Mouse (Mus musculus): Measurements from ENCODE around the gene Tbc1d14. TPM values are rescaled to one million over a fixed set of nuclear protein-coding genes. Genes with fewer than 3 reads are reported as not detected.
A peak's percentile ranks its signal among the peaks of the same experiment; 100 is the strongest.

Gene Tbc1d14
- polyA plus RNA-seq, 1 experiment, result 50.0 TPM

DNA sequence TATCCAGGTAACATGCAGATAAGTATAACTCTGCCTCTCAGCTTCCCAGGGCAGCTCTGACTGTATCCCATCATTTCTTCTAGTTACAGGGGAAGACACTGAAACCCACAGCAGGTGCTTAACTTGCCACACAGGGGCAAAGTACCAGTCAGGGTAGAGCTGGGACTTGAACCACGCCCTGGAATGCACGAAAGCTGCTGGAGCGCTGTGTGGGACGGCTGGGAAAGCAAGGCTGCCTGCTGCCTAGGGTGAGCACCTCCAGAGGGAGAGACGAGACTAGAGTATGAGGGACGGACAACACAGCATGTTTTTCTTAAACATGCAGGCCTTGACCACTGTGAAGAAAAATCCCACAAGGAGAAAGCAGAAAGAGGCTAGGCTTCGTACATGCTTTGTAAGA is 87.8 kb downstream of the Tbc1d14 start:
- no peak for DNase-seq
- H3K4me3 ChIP-seq (ENCODE audit: insufficient read depth, low read depth, low read length), result no peak overlapping the region
- TF ChIP-seq CTCF (conservative IDR thresholded peaks at IDR 0.05; ENCODE audit: insufficient read depth, insufficient read length, low read depth, low read length), result no peak
- no peak for TF ChIP-seq POLR2A (IDR thresholded peaks at IDR 0.05; ENCODE audit: low read depth, low read length)
- 80% methylated on average over 7 of the region's 7 CpGs for WGBS
- H3K36me3 ChIP-seq (ENCODE audit: control insufficient read depth, insufficient read depth, low read length), result peaks cover 7% of the 10 kb centered on the region; the same call in 1 of the 2 replicates
- no peak overlapping the region for H3K27ac ChIP-seq (ENCODE audit: insufficient read depth, low read depth, low read length)
- H3K27me3 ChIP-seq (replicated peaks; ENCODE audit: control insufficient read depth, insufficient read depth, low read length), result no peaks in the 10 kb centered on the region
- H3K4me1 ChIP-seq (ENCODE audit: control insufficient read depth, insufficient read depth, low read length), result peaks cover 9% of the 10 kb centered on the region; the same call in 1 of the 2 replicates

DNA sequence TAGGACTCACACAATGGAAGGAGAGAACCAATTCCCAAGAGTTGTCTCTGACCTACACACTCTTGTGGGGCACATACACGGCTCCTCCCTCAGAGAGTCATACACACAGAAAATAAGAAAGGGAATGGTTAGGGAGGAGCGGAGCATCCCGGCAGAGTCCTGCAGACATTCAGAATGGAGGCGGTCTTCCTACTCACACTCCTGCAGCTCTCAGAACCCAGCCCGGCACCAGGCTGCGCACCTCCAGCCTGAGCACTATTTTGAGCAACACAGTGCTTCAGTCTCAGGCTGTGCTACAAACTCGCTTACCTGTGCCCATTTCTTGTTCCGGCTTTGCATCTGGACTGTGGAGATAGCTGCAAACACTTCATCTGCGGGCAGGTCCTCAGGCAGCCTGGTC is 98.4 kb downstream of the Tbc1d14 start:
- H3K27ac ChIP-seq (ENCODE audit: insufficient read depth, low read depth, low read length), result no peak overlapping the region
- no peaks in the 10 kb centered on the region for H3K4me1 ChIP-seq (ENCODE audit: control insufficient read depth, insufficient read depth, low read length)
- no peak for TF ChIP-seq POLR2A (IDR thresholded peaks at IDR 0.05; ENCODE audit: low read depth, low read length)
- no peak for TF ChIP-seq CTCF (conservative IDR thresholded peaks at IDR 0.05; ENCODE audit: insufficient read depth, insufficient read length, low read depth, low read length)
- H3K4me3 ChIP-seq (ENCODE audit: insufficient read depth, low read depth, low read length), result no peak overlapping the region
- no peaks in the 10 kb centered on the region; the same call in 1 of the 2 replicates for H3K36me3 ChIP-seq (ENCODE audit: control insufficient read depth, insufficient read depth, low read length)
- WGBS, result 96% methylated on average over 9 of the region's 9 CpGs
- no peaks in the 10 kb centered on the region for H3K27me3 ChIP-seq (replicated peaks; ENCODE audit: control insufficient read depth, insufficient read depth, low read length)
- no peak for DNase-seq

DNA sequence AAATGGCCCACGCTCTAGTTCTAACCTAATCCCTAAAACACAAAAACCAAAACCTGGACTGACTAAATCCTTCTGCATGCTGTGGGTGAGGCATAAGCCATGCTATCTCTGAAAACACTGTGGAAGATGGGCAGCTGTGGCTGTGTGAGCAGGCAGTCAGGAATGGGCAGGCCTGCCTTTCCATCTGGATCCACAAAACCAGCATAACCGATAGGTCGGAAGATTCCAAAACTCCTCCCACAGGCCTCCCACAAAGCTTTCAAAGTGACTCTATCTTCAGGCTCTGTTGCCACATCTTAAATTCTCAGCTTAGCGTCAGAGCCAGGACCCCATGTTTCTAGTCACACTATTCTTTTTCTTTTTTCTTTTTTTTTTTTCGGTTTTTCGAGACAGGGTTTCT is 99.2 kb downstream of the Tbc1d14 start:
- no peak overlapping the region for H3K4me3 ChIP-seq (ENCODE audit: insufficient read depth, low read depth, low read length)
- H3K36me3 ChIP-seq (ENCODE audit: control insufficient read depth, insufficient read depth, low read length), result no peaks in the 10 kb centered on the region; the same call in 1 of the 2 replicates
- no peaks in the 10 kb centered on the region for H3K4me1 ChIP-seq (ENCODE audit: control insufficient read depth, insufficient read depth, low read length)
- 80% methylated on average over 6 of the region's 6 CpGs for WGBS
- no peak overlapping the region for H3K27ac ChIP-seq (ENCODE audit: insufficient read depth, low read depth, low read length)
- TF ChIP-seq CTCF (conservative IDR thresholded peaks at IDR 0.05; ENCODE audit: insufficient read depth, insufficient read length, low read depth, low read length) (no peak), POLR2A (IDR thresholded peaks at IDR 0.05; ENCODE audit: low read depth, low read length) (no peak)
- no peak for DNase-seq
- no peaks in the 10 kb centered on the region for H3K27me3 ChIP-seq (replicated peaks; ENCODE audit: control insufficient read depth, insufficient read depth, low read length)

DNA sequence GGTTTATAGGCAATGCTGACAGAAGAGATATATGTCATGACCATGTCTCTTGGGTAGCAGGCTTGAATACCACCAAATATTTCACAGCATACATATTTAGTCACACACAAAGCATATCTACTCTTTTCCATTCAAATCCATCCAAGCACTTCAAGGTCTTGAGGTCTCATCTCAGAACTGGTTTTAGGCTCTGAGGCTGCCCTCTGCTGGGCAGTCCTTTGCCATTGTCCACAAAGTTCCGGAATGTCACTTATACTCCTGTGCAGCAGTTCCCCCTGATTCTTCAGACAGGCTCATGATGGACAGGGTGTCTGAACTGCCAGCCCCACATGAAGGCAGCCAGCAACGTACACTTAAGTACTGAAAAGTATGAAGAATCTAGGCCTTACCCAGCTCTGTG is 103.9 kb downstream of the Tbc1d14 start:
- no peaks in the 10 kb centered on the region for H3K36me3 ChIP-seq (ENCODE audit: control insufficient read depth, insufficient read depth, low read length)
- DNase-seq, result peak; percentile 57
- H3K27me3 ChIP-seq (replicated peaks; ENCODE audit: control insufficient read depth, insufficient read depth, low read length), result no peaks in the 10 kb centered on the region
- WGBS, result 37% methylated on average over 2 of the region's 2 CpGs
- H3K27ac ChIP-seq (ENCODE audit: insufficient read depth, low read depth, low read length), result no peak overlapping the region
- peak; percentile 80 for TF ChIP-seq CTCF (conservative IDR thresholded peaks at IDR 0.05; ENCODE audit: insufficient read depth, insufficient read length, low read depth, low read length)
- no peak for TF ChIP-seq POLR2A (IDR thresholded peaks at IDR 0.05; ENCODE audit: low read depth, low read length)
- H3K4me1 ChIP-seq (ENCODE audit: control insufficient read depth, insufficient read depth, low read length), result peaks cover 5% of the 10 kb centered on the region; the same call in 1 of the 2 replicates
- no peak overlapping the region for H3K4me3 ChIP-seq (ENCODE audit: insufficient read depth, low read depth, low read length)

DNA sequence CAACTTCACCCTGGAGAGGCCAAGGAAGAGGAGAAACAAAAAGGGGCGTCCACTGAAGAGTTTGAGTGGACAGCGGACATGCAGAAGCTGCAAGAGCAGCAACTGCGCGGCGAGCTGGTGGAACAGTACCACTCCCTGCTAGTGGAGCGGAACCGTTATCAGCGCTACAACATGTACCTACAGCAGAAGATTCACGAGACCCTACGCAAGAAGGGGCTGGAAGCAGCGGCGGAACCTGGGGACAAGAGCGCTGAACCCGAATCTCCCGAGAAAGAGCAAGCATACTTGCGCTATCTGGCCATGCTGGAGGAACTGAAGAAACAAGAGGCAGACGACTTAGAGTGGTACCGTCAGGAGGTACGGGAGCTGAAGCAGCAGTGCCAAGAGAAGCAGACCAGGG is 107.8 kb downstream of the Tbc1d14 start:
- no peak overlapping the region for H3K4me3 ChIP-seq (ENCODE audit: insufficient read depth, low read depth, low read length)
- DNase-seq, result no peak
- TF ChIP-seq CTCF (conservative IDR thresholded peaks at IDR 0.05; ENCODE audit: insufficient read depth, insufficient read length, low read depth, low read length) (no peak), POLR2A (IDR thresholded peaks at IDR 0.05; ENCODE audit: low read depth, low read length) (no peak)
- H3K4me1 ChIP-seq (ENCODE audit: control insufficient read depth, insufficient read depth, low read length), result peaks cover 20% of the 10 kb centered on the region
- 37% methylated on average over 19 of the region's 19 CpGs for WGBS
- H3K36me3 ChIP-seq (ENCODE audit: control insufficient read depth, insufficient read depth, low read length), result no peaks in the 10 kb centered on the region
- H3K27ac ChIP-seq (ENCODE audit: insufficient read depth, low read depth, low read length), result no peak overlapping the region
- H3K27me3 ChIP-seq (replicated peaks; ENCODE audit: control insufficient read depth, insufficient read depth, low read length), result no peaks in the 10 kb centered on the region

DNA sequence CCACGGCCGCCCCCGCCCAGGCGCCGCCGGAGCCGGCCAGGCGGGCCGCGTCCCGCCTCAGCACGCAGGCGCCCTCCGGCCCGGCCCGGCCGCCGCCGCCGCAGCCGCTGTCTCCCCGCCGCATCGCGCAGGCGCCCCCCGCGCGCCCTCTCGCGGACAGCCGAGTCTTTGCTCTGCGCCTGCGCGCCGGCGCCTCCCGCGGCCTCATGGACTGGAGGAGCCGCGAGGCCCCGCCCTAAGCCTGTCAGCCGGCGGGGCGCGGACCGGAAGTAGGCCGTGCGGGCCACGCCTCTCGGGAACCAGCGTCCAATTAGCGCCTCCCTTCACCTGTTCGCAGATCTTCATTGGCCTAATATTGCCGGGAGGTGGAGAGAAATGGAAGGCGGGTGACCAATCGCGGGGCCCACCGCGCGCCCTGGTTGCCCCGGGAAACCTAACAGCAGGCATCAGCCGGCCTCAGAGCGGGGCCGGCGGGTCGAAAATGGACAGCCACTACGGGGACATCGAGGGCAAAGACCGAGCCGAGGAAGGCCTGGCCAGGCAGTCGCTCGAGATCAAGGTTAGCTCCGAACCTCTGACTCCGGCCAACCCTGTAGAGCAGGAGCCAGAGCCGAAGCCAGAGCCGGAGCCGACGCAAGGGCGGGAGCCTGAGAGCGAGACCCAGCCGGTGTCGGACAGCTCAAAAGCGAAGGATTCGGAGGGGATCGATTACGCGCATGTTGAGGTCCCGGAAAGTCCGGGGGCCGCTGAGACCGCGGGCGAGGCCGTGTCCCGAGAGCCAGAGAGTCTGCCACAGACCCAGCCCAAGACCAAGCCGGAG is 108.7 kb downstream of the Tbc1d14 start, which contains the start of the genes Tada2b and Ccdc96:
Gene Tada2b, minus strand, starts transcription at position 115 of the 820 bp plus-strand sequence.
Gene Ccdc96, plus strand, starts transcription at position 418 of the 820 bp plus-strand sequence.
- peak; percentile 99 for DNase-seq
- peaks cover 30% of the 10 kb centered on the region for H3K4me1 ChIP-seq (ENCODE audit: control insufficient read depth, insufficient read depth, low read length)
- peak within 1 kb of the TSS; percentile 93 for H3K4me3 ChIP-seq (ENCODE audit: insufficient read depth, low read depth, low read length)
- no peaks in the 10 kb centered on the region for H3K36me3 ChIP-seq (ENCODE audit: control insufficient read depth, insufficient read depth, low read length)
- H3K27ac ChIP-seq (ENCODE audit: insufficient read depth, low read depth, low read length), result peak within 1 kb of the TSS; percentile 61
- 8% methylated on average over 96 of the region's 97 CpGs for WGBS
- TF ChIP-seq POLR2A (IDR thresholded peaks at IDR 0.05; ENCODE audit: low read depth, low read length) (no peak), CTCF (conservative IDR thresholded peaks at IDR 0.05; ENCODE audit: insufficient read depth, insufficient read length, low read depth, low read length) (peak; percentile 38; the same call in 1 of the 2 replicates)
- no peaks in the 10 kb centered on the region for H3K27me3 ChIP-seq (replicated peaks; ENCODE audit: control insufficient read depth, insufficient read depth, low read length)
